Mouse (Mus musculus) liver, embryonic 11.5 days (tissue): ENCODE data around the gene Pnmt. TPM values are rescaled to one million over a fixed set of nuclear protein-coding genes. Genes with fewer than 3 reads are reported as not detected.

Source experiments
- ATAC-seq: fragments of 200-750 bp; cut with Nextera tagmentation; replicated peaks from 2 replicates; pipeline ENCODE4 v1.8.0; 2017; ENCODE audit warnings: moderate number of reproducible peaks, mild to moderate bottlenecking, moderate TSS enrichment, moderate library complexity; ENCODE audit not compliant: low FRiP score
- DNase-seq: peaks from one replicate; pipeline ENCODE4 v3.0.0-alpha.2; 2017; ENCODE audit warnings: low spot score
- H3K27ac ChIP-seq: fragments of 300-500 bp; sonication (generic); 2 replicates; pipeline ENCODE4 v1.5.1; 2014; ENCODE audit warnings: mild to moderate bottlenecking, low read depth, low read length, control low read depth
- H3K27me3 ChIP-seq: fragments of 300-500 bp; sonication (generic); replicated peaks from 2 replicates; pipeline ENCODE4 v1.6.1; 2014; ENCODE audit warnings: low read length, mixed read lengths; ENCODE audit not compliant: control insufficient read depth, insufficient read depth
- H3K36me3 ChIP-seq: fragments of 300-500 bp; sonication (generic); 2 replicates; pipeline ENCODE4 v1.6.1; 2014; ENCODE audit warnings: mild to moderate bottlenecking, low read length, moderate library complexity, mixed read lengths; ENCODE audit not compliant: control insufficient read depth, insufficient read depth
- H3K4me1 ChIP-seq: fragments of 300-500 bp; sonication (generic); replicated peaks from 2 replicates; pipeline ENCODE4 v1.6.1; 2014; ENCODE audit warnings: low read length, mixed read lengths; ENCODE audit not compliant: control insufficient read depth, insufficient read depth
- H3K4me2 ChIP-seq: fragments of 300-500 bp; sonication (generic); 2 replicates; pipeline ENCODE4 v1.6.1; 2014; ENCODE audit warnings: mild to moderate bottlenecking, control low read depth, moderate library complexity
- H3K4me3 ChIP-seq: fragments of 300-500 bp; sonication (generic); 2 replicates; pipeline ENCODE4 v1.5.1; 2014; ENCODE audit warnings: low read depth, low read length, control low read depth
- H3K9ac ChIP-seq: fragments of 300-500 bp; sonication (generic); 2 replicates; pipeline ENCODE4 v1.6.1; 2014; ENCODE audit warnings: low read depth, low read length, control low read depth
- H3K9me3 ChIP-seq: fragments of 300-500 bp; sonication (generic); 2 replicates; pipeline ENCODE4 v1.6.1; 2016; ENCODE audit warnings: low read length, inconsistent platforms, mixed read lengths; ENCODE audit not compliant: control insufficient read depth
- whole genome bisulfite sequencing: fragments of 180-500 bp; shearing (Covaris S2); extraction: QIAGEN DNeasy Blood & Tissue Kit; methylation state at CpG from one replicate; pipeline ENCODE4 v1.1.7; 2014; 5-methylcytosine and 5-hydroxymethylcytosine counted together
- polyA plus RNA-seq: library from polyadenylated mRNA; unstranded; fragments of >200 nt; fragmentation: Nextera tagmentation; extraction: Ambion mirVana; gene quantifications from 2 replicates; pipeline ENCODE4 v1.2.1, GENCODE M21; 2014

Pnmt gene
- 0.53 and 0.88 TPM in 2 replicates for polyA plus RNA-seq

GRCm38 (mm10) chr11:98385638-98386585 lies at the start of gene Pnmt:
Gene Pnmt (plus strand): TSS chr11:98386450.
- Histone ChIP-seq H3K27me3 (peaks cover 64% of the 10 kb centered on the region), H3K9ac (no peak within 1 kb of the TSS), H3K4me3 (no peak within 1 kb of the TSS), H3K4me1 (peaks cover 2% of the 10 kb centered on the region; the same call in 1 of the 2 replicates), H3K36me3 (no peaks in the 10 kb centered on the region), H3K27ac (no peak within 1 kb of the TSS), H3K9me3 (no peaks in the 10 kb centered on the region), H3K4me2 (no peak within 1 kb of the TSS)
- no peak for ATAC-seq
- WGBS = 43% methylated on average over 25 of the region's 25 CpGs
- DNase-seq = no peak

- H3K36me3 ChIP-seq = no peaks in the 10 kb centered on the region
- H3K4me1 ChIP-seq = peaks cover 19% of the 10 kb centered on the region
- no peaks in the 10 kb centered on the region for H3K9me3 ChIP-seq
- H3K27me3 ChIP-seq = peaks cover 89% of the 10 kb centered on the region
- ATAC-seq = no peak
- no peak overlapping the region for H3K9ac ChIP-seq
- peak overlapping the region; percentile 49 for H3K4me3 ChIP-seq
- DNase-seq = no peak
- 1% methylated on average over 39 of the region's 57 CpGs for WGBS
- peak overlapping the region; percentile 67 for H3K4me2 ChIP-seq
- H3K27ac ChIP-seq = no peak overlapping the region
Measured at GRCm38 (mm10) chr11:98338507-98338961, 47.7 kb upstream of the Pnmt start.

- Histone ChIP-seq H3K27me3 (peaks cover 89% of the 10 kb centered on the region), H3K9ac (no peak overlapping the region), H3K4me2 (peak overlapping the region; percentile 67), H3K4me1 (peaks cover 19% of the 10 kb centered on the region), H3K9me3 (no peaks in the 10 kb centered on the region), H3K4me3 (peak overlapping the region; percentile 49), H3K36me3 (no peaks in the 10 kb centered on the region), H3K27ac (no peak overlapping the region)
- WGBS = under 1% methylated on average over 19 of the region's 19 CpGs
- no peak for DNase-seq
- no peak for ATAC-seq
Measured at GRCm38 (mm10) chr11:98339071-98339501, 47.2 kb upstream of the Pnmt start.

GRCm38 (mm10) chr11:98339679-98340287 lies 46.5 kb upstream of the Pnmt start:
- Histone ChIP-seq H3K9me3 (no peaks in the 10 kb centered on the region), H3K4me2 (no peak overlapping the region), H3K27ac (no peak overlapping the region), H3K36me3 (no peaks in the 10 kb centered on the region), H3K9ac (no peak overlapping the region), H3K27me3 (peaks cover 85% of the 10 kb centered on the region), H3K4me3 (peak overlapping the region; percentile 49; the same call in 1 of the 2 replicates), H3K4me1 (peaks cover 13% of the 10 kb centered on the region)
- ATAC-seq (no peak), DNase-seq (no peak)
- 9% methylated on average over 11 of the region's 11 CpGs for WGBS

- WGBS = 12% methylated on average over 3 of the region's 4 CpGs
- ATAC-seq = no peak
- peaks cover 12% of the 10 kb centered on the region for H3K4me1 ChIP-seq
- H3K9me3 ChIP-seq = no peaks in the 10 kb centered on the region
- H3K27me3 ChIP-seq = peaks cover 84% of the 10 kb centered on the region
- H3K4me2 ChIP-seq = no peak overlapping the region
- no peaks in the 10 kb centered on the region for H3K36me3 ChIP-seq
- no peak overlapping the region for H3K4me3 ChIP-seq
- DNase-seq = no peak
- no peak overlapping the region for H3K9ac ChIP-seq
- no peak overlapping the region for H3K27ac ChIP-seq
Measured at GRCm38 (mm10) chr11:98340597-98340996, 45.7 kb upstream of the Pnmt start.

GRCm38 (mm10) chr11:98341174-98341573 lies 45.1 kb upstream of the Pnmt start:
- Histone ChIP-seq H3K27ac (no peak overlapping the region), H3K4me1 (peaks cover 12% of the 10 kb centered on the region), H3K9me3 (no peaks in the 10 kb centered on the region), H3K9ac (no peak overlapping the region), H3K27me3 (peaks cover 84% of the 10 kb centered on the region), H3K36me3 (no peaks in the 10 kb centered on the region), H3K4me2 (no peak overlapping the region), H3K4me3 (no peak overlapping the region)
- WGBS = 65% methylated on average over 4 of the region's 4 CpGs
- no peak for ATAC-seq
- DNase-seq = no peak

GRCm38 (mm10) chr11:98342000-98342945 lies 44.0 kb upstream of the Pnmt start:
- Histone ChIP-seq H3K27me3 (peaks cover 84% of the 10 kb centered on the region), H3K27ac (no peak overlapping the region), H3K9ac (no peak overlapping the region), H3K4me2 (peak overlapping the region; percentile 47), H3K36me3 (no peaks in the 10 kb centered on the region), H3K9me3 (no peaks in the 10 kb centered on the region), H3K4me3 (0 out of 2 replicates have a peak overlapping the region, but pooled peaks have one; percentile 6), H3K4me1 (peaks cover 12% of the 10 kb centered on the region)
- DNase-seq = peak; percentile 86
- 3% methylated on average over 29 of the region's 29 CpGs for WGBS
- ATAC-seq = no peak

- WGBS = 2% methylated on average over 14 of the region's 14 CpGs
- DNase-seq (peak; percentile 66), ATAC-seq (no peak)
- no peaks in the 10 kb centered on the region for H3K36me3 ChIP-seq
- H3K4me1 ChIP-seq = peaks cover 13% of the 10 kb centered on the region
- H3K27ac ChIP-seq = no peak overlapping the region
- no peaks in the 10 kb centered on the region for H3K9me3 ChIP-seq
- peaks cover 84% of the 10 kb centered on the region for H3K27me3 ChIP-seq
- H3K9ac ChIP-seq = no peak overlapping the region
- H3K4me2 ChIP-seq = peak overlapping the region; percentile 35; the same call in 1 of the 2 replicates
- H3K4me3 ChIP-seq = no peak overlapping the region
Measured at GRCm38 (mm10) chr11:98345253-98345652, 41.0 kb upstream of the Pnmt start.
